ENCODE assay signal across 29 mouse cellular contexts in genomic region chr4:97001321-97001720, GRCm38 (mm10).
"Had no signal": no experiment of that assay in that cellular context is flagged by ENCODE, and none has a peak within 500 bp of the region (broad histone marks: within the 10 kb centered on the region; RNA-seq: fewer than 3 reads in every experiment).

No protein-coding gene starts in this region.

- H3K4me3 ChIP-seq: embryonic facial prominence, embryonic 10.5 days; embryonic facial prominence, embryonic 12.5 days; embryonic facial prominence, embryonic 13.5 days; embryonic facial prominence, embryonic 15.5 days; erythroblast, embryonic 14.5 days; forebrain, embryonic 10.5 days; forebrain, embryonic 12.5 days; forebrain, embryonic 13.5 days; forebrain, embryonic 15.5 days; gastrocnemius, adult 2 months; heart, adult 2 months had no signal

- H3K27me3 ChIP-seq: embryonic facial prominence, embryonic 12.5 days; embryonic facial prominence, embryonic 13.5 days; embryonic facial prominence, embryonic 15.5 days; forebrain, embryonic 12.5 days; forebrain, embryonic 13.5 days; forebrain, embryonic 15.5 days had no signal

- H3K4me1 ChIP-seq: embryonic facial prominence, embryonic 10.5 days; embryonic facial prominence, embryonic 12.5 days; embryonic facial prominence, embryonic 13.5 days; embryonic facial prominence, embryonic 15.5 days; forebrain, embryonic 10.5 days; forebrain, embryonic 12.5 days; forebrain, embryonic 13.5 days; forebrain, embryonic 15.5 days had no signal

- DNase-seq: cerebellum, adult 2 months; cerebellum, adult 8-10 months; cerebellum, adult 9-10 months; cerebellum, adult 9-11 months; cerebellum, postnatal 10 days; cerebellum, postnatal 14 days; cerebellum, postnatal 25 days; cerebellum, postnatal 36 days; embryo, embryonic 11 days; forebrain, postnatal 0 days; gastrocnemius, adult 2 months; gastrocnemius, postnatal 10 days; gastrocnemius, postnatal 14 days; gastrocnemius, postnatal 25 days; gastrocnemius, postnatal 36 days; heart, adult 11 months; heart, adult 18-20 months; heart, adult 2 months had no signal

- H3K9me3 ChIP-seq: embryonic facial prominence, embryonic 10.5 days; embryonic facial prominence, embryonic 12.5 days; embryonic facial prominence, embryonic 13.5 days; embryonic facial prominence, embryonic 15.5 days; forebrain, embryonic 10.5 days; forebrain, embryonic 12.5 days; forebrain, embryonic 13.5 days; forebrain, embryonic 15.5 days had no signal

- ATAC-seq: forebrain, embryonic 13.5 days; forebrain, embryonic 14.5 days; forebrain, embryonic 15.5 days; forebrain, embryonic 16.5 days; forebrain, postnatal 0 days had no signal

- H3K36me3 ChIP-seq: embryonic facial prominence, embryonic 10.5 days; embryonic facial prominence, embryonic 12.5 days; embryonic facial prominence, embryonic 13.5 days; embryonic facial prominence, embryonic 15.5 days; forebrain, embryonic 10.5 days; forebrain, embryonic 12.5 days; forebrain, embryonic 15.5 days had no signal

- H3K27ac ChIP-seq: embryonic facial prominence, embryonic 10.5 days; embryonic facial prominence, embryonic 12.5 days; embryonic facial prominence, embryonic 13.5 days; embryonic facial prominence, embryonic 15.5 days; forebrain, embryonic 10.5 days; forebrain, embryonic 12.5 days; forebrain, embryonic 13.5 days; forebrain, embryonic 15.5 days; gastrocnemius, adult 2 months; heart, adult 2 months had no signal

- H3K9ac ChIP-seq: embryonic facial prominence, embryonic 12.5 days; embryonic facial prominence, embryonic 13.5 days; embryonic facial prominence, embryonic 15.5 days; forebrain, embryonic 12.5 days; forebrain, embryonic 13.5 days; forebrain, embryonic 15.5 days; forebrain, postnatal 0 days had no signal

- H3K4me2 ChIP-seq: embryonic facial prominence, embryonic 12.5 days; embryonic facial prominence, embryonic 13.5 days; embryonic facial prominence, embryonic 15.5 days; forebrain, embryonic 12.5 days; forebrain, embryonic 13.5 days; forebrain, embryonic 15.5 days had no signal
